Mouse (Mus musculus) cerebellum, adult 2 months (tissue): ENCODE measurements around the gene Zfp13. TPM values are rescaled to one million over a fixed set of nuclear protein-coding genes. Genes with fewer than 3 reads are reported as not detected.
A peak's percentile ranks its signal among the peaks of the same experiment; 100 is the strongest.

Experiments
- DNase-seq, 2 experiments: peaks; one replicate each; pipeline ENCODE4 v3.0.0; 2021
- H3K27ac ChIP-seq: fragments of 200-500 bp; 2 replicates; pipeline ENCODE4 v1.5.1; 2012; ENCODE audit warnings: low read length, control low read depth, inconsistent platforms; ENCODE audit not compliant: insufficient read depth
- H3K27me3 ChIP-seq: fragments of 200-500 bp; 2 replicates; pipeline ENCODE4 v1.6.1; 2012; ENCODE audit warnings: inconsistent platforms, mild to moderate bottlenecking, low read length, moderate library complexity; ENCODE audit not compliant: control insufficient read depth, insufficient read depth
- H3K4me1 ChIP-seq: fragments of 200-500 bp; 2 replicates; pipeline ENCODE4 v1.6.1; 2011; ENCODE audit warnings: low read length; ENCODE audit not compliant: control insufficient read depth, insufficient read depth
- H3K4me3 ChIP-seq: fragments of 200-500 bp; replicated peaks from 2 replicates; pipeline ENCODE3; 2011; ENCODE audit warnings: mild to moderate bottlenecking, low read depth, low read length, control low read depth; ENCODE audit not compliant: insufficient read depth
- CTCF ChIP-seq: fragments of 200-500 bp; IDR thresholded peaks from 2 replicates; pipeline ENCODE4 v1.5.1; 2011; ENCODE audit warnings: low read depth, mild to moderate bottlenecking, control low read depth, low read length, moderate library complexity, borderline replicate concordance; ENCODE audit not compliant: insufficient read depth
- POLR2A ChIP-seq: fragments of 200-500 bp; IDR thresholded peaks from 2 replicates; pipeline ENCODE4 v1.6.1; 2011; ENCODE audit warnings: low read length, control low read depth, borderline replicate concordance; ENCODE audit not compliant: insufficient read depth
- WGBS: fragments of 180-500 bp; shearing (Covaris S2); methylation state at CpG from one replicate; pipeline ENCODE4 v1.1.7; 2018; 5-methylcytosine and 5-hydroxymethylcytosine counted together
- polyA plus RNA-seq: library from polyadenylated mRNA; depleted of rRNA; stranded (reverse); fragments of >200 nt; gene quantifications from 2 replicates; pipeline ENCODE4 v1.2.3, GENCODE M21; 2012

Zfp13 gene
- polyA plus RNA-seq, 1 experiment: 27.2 TPM

DNA sequence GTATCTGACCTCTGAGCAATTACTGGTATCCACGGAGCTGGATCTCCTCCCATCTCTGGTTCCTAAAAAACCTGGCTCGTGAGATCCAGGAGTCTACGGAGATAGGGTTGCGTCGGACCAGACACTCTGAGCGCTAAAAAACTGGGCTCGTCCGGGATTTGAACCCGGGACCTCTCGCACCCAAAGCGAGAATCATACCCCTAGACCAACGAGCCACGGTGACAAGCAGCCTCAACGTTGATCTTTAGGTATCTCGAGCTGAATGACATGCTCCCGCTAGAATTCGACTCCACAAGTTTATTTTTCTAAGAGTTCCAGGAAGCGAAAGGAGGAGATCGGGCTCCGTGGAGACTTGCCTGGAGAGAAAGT is 53.0 kb downstream of the Zfp13 start:
- peak; percentile 78 to 88 for DNase-seq
- H3K27me3 ChIP-seq: no peaks in the 10 kb centered on the region; the same call in 1 of the 2 replicates
- H3K27ac ChIP-seq: 0 out of 2 replicates have a peak overlapping the region, but pooled peaks have one; percentile 40
- H3K4me3 ChIP-seq: peak overlapping the region; percentile 100
- WGBS: under 1% methylated on average over 20 of the region's 20 CpGs
- no peaks in the 10 kb centered on the region; the same call in 1 of the 2 replicates for H3K4me1 ChIP-seq
- no peak for TF ChIP-seq CTCF
- TF ChIP-seq POLR2A: no peak

DNA sequence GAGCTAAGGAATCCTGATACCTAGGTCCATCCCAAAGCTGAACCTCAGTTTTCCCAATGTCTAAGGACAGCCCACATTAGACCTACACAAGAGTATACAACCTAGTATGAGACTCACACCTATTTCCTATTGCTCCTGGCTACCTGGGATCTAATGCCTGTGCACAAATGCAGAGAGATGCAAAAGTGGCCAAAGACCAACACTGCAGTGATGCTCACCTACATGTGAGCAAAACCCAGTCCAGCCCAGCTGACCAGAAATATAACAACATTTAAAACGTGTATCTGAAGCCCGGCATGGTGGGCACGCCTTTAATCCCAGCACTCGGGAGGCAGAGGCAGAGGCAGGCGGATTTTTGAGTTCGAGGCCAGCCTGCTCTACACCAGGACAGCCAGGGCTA is 53.4 kb downstream of the Zfp13 start:
- no peak overlapping the region for H3K4me3 ChIP-seq
- 28% methylated on average over 6 of the region's 6 CpGs for WGBS
- no peaks in the 10 kb centered on the region; the same call in 1 of the 2 replicates for H3K4me1 ChIP-seq
- DNase-seq: no peak
- TF ChIP-seq POLR2A: no peak
- no peak overlapping the region for H3K27ac ChIP-seq
- H3K27me3 ChIP-seq: no peaks in the 10 kb centered on the region; the same call in 1 of the 2 replicates

DNA sequence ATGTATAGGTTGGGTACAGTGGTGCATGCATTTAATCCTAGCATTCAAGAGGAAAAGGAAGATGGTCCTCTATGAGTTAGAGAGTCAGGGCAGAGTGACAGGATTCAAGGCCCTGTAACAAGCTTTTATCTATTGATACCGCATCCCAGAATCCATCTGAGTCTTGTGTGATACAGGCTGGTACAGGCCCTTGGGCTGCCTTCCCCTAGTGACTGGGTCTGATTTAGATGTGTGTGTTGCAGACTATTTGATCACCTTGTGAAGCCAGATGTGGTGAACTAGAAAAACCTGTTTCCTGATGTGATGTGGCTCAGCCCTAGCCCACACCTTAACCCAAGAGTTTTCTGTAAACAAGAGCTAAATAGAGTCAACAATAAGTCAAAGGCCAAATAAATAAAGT is 54.5 kb downstream of the Zfp13 start:
- H3K27me3 ChIP-seq: no peaks in the 10 kb centered on the region; the same call in 1 of the 2 replicates
- H3K4me3 ChIP-seq: no peak overlapping the region
- no peaks in the 10 kb centered on the region; the same call in 1 of the 2 replicates for H3K4me1 ChIP-seq
- H3K27ac ChIP-seq: no peak overlapping the region
- 93% methylated on average over 1 of the region's 1 CpGs for WGBS
- TF ChIP-seq POLR2A: no peak
- TF ChIP-seq CTCF: no peak
- DNase-seq: no peak

DNA sequence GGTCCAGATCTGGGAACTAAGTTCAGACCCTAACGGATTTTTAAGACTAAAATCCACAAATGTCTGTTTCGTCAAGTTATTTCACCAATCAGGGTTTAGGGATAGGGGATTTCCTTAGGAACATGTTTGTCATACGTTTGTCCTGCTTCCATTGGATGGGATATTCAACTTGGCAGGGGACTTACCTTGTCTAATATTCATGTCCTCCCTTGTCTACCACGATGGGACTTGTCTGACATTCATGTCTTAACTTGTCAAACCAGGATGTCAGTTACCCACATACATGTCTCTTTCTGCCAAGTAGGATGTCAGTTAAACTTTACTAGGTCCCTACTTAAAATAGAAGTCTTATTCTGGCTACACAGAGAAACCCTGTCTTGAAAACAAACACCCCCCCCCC is 55.3 kb downstream of the Zfp13 start:
- Histone ChIP-seq H3K4me1 (no peaks in the 10 kb centered on the region; the same call in 1 of the 2 replicates), H3K4me3 (no peak overlapping the region), H3K27me3 (no peaks in the 10 kb centered on the region; the same call in 1 of the 2 replicates), H3K27ac (no peak overlapping the region)
- DNase-seq: no peak
- no peak for TF ChIP-seq POLR2A
- TF ChIP-seq CTCF: no peak
- WGBS: 69% methylated on average over 4 of the region's 4 CpGs

DNA sequence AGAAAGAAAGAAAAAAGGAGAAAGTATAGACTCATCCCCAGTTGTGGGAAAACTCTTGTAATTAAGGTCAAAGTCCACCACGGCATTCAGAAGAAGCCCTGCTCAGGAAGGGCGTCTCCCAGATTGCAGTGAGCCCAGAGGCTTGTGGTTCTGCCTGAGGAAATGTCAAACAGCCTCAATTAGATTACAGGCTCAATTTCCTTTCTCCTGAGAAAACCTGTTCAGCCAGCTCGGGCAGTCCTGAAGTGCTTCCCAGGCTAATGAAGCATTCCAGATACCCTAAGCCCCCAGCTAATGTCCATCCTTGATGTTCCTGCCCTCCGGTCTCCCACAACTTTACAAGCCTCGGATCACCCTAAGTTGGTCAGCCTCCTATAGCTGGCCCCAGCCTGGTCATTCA is 56.0 kb downstream of the Zfp13 start:
- DNase-seq: no peak
- H3K27ac ChIP-seq: no peak overlapping the region
- WGBS: 70% methylated on average over 5 of the region's 5 CpGs
- TF ChIP-seq CTCF: no peak
- TF ChIP-seq POLR2A: no peak
- H3K4me1 ChIP-seq: no peaks in the 10 kb centered on the region; the same call in 1 of the 2 replicates
- H3K27me3 ChIP-seq: no peaks in the 10 kb centered on the region; the same call in 1 of the 2 replicates
- no peak overlapping the region for H3K4me3 ChIP-seq

DNA sequence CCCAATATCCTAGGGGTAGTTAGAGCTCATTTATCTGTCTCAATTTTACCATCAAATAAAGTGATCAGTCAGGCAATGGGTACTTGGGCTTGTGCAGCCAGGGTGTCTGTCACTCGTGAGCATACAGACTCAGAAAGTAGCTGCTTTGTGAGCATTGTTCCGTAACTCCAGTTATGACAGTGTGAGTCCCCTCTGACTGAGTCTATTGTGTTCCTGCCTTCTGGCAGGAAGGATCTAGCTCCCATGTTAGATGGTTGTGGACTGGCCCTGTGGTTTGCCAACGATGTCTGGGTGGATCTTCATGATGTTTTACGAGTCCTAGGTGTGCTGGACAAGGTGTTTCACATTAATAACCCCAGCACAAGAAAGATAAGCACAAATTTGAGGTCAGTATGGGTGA is 56.5 kb downstream of the Zfp13 start:
- Histone ChIP-seq H3K27me3 (no peaks in the 10 kb centered on the region; the same call in 1 of the 2 replicates), H3K4me1 (no peaks in the 10 kb centered on the region; the same call in 1 of the 2 replicates), H3K27ac (no peak overlapping the region), H3K4me3 (no peak overlapping the region)
- WGBS: 61% methylated on average over 4 of the region's 4 CpGs
- TF ChIP-seq CTCF: no peak
- no peak for TF ChIP-seq POLR2A
- no peak for DNase-seq

DNA sequence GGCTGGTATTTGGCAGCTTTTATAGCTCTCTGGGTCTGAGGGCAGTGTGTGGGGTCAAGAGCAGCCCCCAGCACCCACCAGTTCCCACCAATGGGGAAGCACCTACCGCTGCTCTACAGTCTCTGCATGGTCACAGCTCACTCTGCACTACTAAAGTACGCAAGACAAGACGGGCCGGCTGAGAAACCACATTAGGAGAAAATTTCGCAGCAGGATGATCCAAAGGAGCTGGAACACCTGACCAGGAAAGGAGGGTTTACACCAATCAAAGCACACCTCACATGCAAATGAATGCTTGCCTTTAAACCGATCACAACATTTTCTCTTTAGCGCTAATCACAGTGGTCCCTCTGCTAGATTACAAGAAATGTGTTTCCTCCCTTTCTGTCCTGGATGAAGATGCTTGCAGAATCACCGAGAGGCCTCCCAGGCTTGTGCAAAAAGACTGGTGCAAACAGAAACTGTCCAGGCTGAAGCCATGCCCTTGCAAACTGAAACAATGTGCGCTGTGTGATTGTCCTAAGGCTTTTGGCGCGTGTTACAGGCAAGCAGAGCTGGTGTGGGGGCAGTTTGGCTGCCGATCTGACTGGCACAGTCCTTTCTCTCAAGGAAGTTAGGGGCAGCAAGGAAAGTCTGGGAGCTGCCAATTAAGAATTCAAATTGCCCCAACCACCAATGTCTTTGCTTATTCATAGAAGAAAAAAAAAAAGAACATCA is 57.1 kb downstream of the Zfp13 start:
- Histone ChIP-seq H3K4me3 (peak overlapping the region; percentile 4), H3K27me3 (no peaks in the 10 kb centered on the region; the same call in 1 of the 2 replicates), H3K27ac (no peak overlapping the region), H3K4me1 (no peaks in the 10 kb centered on the region; the same call in 1 of the 2 replicates)
- 21% methylated on average over 12 of the region's 12 CpGs for WGBS
- DNase-seq: no peak
- no peak for TF ChIP-seq POLR2A
- TF ChIP-seq CTCF: no peak
